Mouse (Mus musculus): Measurements from ENCODE around the gene Lrrc59. TPM values are rescaled to one million over a fixed set of nuclear protein-coding genes. Genes with fewer than 3 reads are reported as not detected.
"Not testable (repeated sequence)": the region's sequence is repeated elsewhere in the genome, so short reads cannot be mapped to it uniquely, and the experiment has no call there.

The Lrrc59 gene
- total RNA-seq, 2 experiments from 2014 or later: 86.6 to 90.4 TPM

GRCm38 (mm10) chr11:94682427-94682826 is 52.9 kb downstream of the Lrrc59 start:
- intact Hi-C loops (cut with DNase I): no loop called here
- DNase-seq (ENCODE audit: low spot score in 2 of 2): no peak

- DNase-seq (ENCODE audit: low spot score in 2 of 2): no peak
- intact Hi-C loops (cut with DNase I): no loop called here
These were observed 57.6 kb downstream of the Lrrc59 start for GRCm38 (mm10) chr11:94687178-94687577.

- intact Hi-C loops (cut with DNase I); DNase-seq (ENCODE audit: low spot score in 2 of 2): not testable (repeated sequence)
These were observed 62.9 kb downstream of the Lrrc59 start for GRCm38 (mm10) chr11:94692502-94692901.

Other genes with a start within 250 kb of the Lrrc59 start
- 1 to 10 TPM; 2.0 to 3.0 TPM for gene Abcc3, start 236.8 kb upstream of the Lrrc59 start, total RNA-seq (2021)
- 100 to 1,000 TPM in 1 of 2 experiments, 10 to 100 TPM in 1; 70.9 to 105 TPM for gene Cacna1g, start 155.6 kb upstream of the Lrrc59 start, total RNA-seq (2021)
- gene Spata20, start 143.6 kb upstream of the Lrrc59 start, total RNA-seq (2021): 1 to 10 TPM in 1 of 2 experiments, under 1 TPM in 1; 0.27 to 1.3 TPM
- 1 to 10 TPM in 1 of 2 experiments, under 1 TPM in 1; 0.77 to 1.4 TPM for gene Epn3, start 129.8 kb upstream of the Lrrc59 start, total RNA-seq (2021)
- 1 to 10 TPM; 5.5 to 7.7 TPM for gene Mycbpap, start 108.0 kb upstream of the Lrrc59 start, total RNA-seq (2021)
- 10 to 100 TPM; 15.2 to 15.9 TPM for gene Rsad1, start 80.5 kb upstream of the Lrrc59 start, total RNA-seq (2021)
- gene Chad, start 64.7 kb upstream of the Lrrc59 start, total RNA-seq (2021): under 1 TPM in 1 of 2 experiments, not detected in 1; 0.20 TPM
- gene Acsf2, start 27.9 kb upstream of the Lrrc59 start, total RNA-seq (2021): 10 to 100 TPM; 14.8 to 16.7 TPM
- 10 to 100 TPM; 66.0 to 68.6 TPM for gene Mrpl27, start 24.0 kb downstream of the Lrrc59 start, total RNA-seq (2021)
- not detected for gene Eme1, start 24.2 kb downstream of the Lrrc59 start, total RNA-seq (2021)
- 10 to 100 TPM; 24.5 to 26.0 TPM for gene Xylt2, start 47.7 kb downstream of the Lrrc59 start, total RNA-seq (2021)
- not detected for gene Gm11541, start 74.7 kb downstream of the Lrrc59 start, total RNA-seq (2021)
- gene Cdc34b, start 112.0 kb downstream of the Lrrc59 start, total RNA-seq (2021): under 1 TPM in 1 of 2 experiments, not detected in 1; 0.34 TPM
- gene Tmem92, start 152.9 kb downstream of the Lrrc59 start, total RNA-seq (2021): under 1 TPM in 1 of 2 experiments, not detected in 1; 0.22 TPM